Mouse (Mus musculus) urinary bladder, adult 18-20 months (tissue): ENCODE results near the gene Kif24.

Experiments
- DNase-seq, 2 experiments: peaks; one replicate each; pipeline ENCODE4 v3.0.0; 2022; ENCODE audit warnings: low spot score in 2 of 2, mixed read lengths in 2 of 2

The Kif24 gene

DNA sequence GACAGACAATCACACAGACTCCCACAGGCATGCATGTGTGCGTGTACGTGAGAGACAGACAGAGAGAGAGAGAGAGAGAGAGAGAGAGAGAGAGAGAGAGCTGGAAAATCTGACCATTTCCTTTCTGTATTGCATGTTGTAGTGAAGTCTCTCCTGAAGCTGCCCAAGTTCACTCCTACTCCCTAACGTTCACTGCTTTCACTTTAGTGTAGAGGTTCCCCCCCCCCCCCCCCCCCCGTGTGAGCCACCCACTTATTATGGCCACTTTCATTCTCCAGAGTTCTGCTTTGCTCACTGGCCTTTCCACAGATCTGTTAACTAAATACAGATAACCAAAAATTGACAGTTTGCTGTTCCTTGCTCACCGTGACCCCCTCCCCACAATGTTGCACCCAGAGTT, 116.8 kb downstream of the Kif24 start:
- no peak for DNase-seq

DNA sequence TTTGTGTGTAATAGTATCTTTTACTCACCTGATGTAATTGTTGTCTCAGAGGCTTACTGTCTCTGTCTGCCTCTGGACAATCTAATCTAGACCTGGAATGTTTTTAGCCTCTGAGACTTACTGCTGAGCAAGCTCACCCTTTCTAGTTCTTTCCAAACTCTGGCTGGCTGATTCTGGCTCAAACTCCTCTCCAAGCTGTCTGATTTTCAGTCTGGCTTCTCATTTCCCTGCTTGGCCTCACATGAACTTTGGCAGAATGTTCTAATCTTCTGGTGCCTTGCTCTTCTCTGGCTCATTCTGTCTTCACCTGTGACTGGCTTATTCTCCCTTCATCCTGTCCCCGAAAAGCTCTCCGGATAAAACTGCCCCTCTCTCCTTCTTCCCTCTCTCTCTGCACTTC, 118.7 kb downstream of the Kif24 start:
- no peak for DNase-seq

DNA sequence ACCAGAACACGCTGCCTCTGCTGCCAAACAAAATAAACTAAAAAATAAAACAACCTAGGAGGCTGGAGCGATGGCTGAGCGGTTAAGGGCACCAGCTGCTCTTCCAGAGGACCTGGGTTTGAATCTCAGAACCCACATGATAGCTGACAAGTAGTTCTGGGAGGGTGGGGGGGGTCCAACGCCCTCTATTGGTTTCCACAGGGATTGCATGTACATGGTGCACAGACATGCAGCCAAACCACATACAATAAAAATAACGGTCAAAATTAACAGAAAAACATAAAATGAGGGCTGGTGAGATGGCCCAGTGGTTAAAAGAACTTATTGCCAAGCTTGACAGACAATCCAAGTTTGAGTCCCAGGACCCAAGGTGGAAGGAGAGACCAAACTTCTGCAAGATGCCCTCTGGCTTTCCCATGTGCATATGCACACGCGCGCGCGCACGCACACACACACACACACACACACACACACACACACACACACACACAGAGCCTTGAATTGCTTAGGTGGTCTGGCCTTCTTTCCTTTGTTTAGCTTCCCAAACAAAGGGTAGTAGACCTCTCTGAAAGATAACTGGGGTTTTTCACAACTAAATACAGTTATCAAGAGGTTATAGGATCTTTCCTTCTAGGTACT, 123.7 kb downstream of the Kif24 start:
- no peak for DNase-seq
